Mouse (Mus musculus) urinary bladder, postnatal 4 days (tissue): ENCODE results near the gene Cish.

ENCODE experiments used
- DNase-seq, 2 experiments: peaks; one replicate each; pipeline ENCODE4 v3.0.0; 2021 to 2022; ENCODE audit warnings: low spot score in 2 of 2

The Cish gene

DNA sequence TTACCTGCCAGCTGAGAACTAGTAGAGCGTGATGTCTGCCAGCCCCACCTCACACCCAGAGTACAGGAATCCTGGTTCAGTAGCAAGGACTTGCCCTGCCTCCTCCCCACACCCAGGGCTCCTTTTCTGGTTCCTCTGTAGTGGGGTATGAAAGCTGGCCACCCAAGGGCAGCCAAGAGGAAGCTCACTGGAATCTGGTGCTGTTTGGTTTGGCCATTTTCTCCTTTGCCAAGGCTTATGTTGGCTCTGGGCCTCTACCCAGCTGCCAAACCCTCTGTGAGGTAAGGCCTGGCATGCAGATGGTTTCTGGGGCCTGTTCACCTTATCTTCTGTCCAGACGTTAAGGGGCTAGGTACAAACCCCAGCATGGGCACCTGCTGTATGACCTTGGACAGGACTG is 20.0 kb downstream of the Cish start:
- no peak for DNase-seq

DNA sequence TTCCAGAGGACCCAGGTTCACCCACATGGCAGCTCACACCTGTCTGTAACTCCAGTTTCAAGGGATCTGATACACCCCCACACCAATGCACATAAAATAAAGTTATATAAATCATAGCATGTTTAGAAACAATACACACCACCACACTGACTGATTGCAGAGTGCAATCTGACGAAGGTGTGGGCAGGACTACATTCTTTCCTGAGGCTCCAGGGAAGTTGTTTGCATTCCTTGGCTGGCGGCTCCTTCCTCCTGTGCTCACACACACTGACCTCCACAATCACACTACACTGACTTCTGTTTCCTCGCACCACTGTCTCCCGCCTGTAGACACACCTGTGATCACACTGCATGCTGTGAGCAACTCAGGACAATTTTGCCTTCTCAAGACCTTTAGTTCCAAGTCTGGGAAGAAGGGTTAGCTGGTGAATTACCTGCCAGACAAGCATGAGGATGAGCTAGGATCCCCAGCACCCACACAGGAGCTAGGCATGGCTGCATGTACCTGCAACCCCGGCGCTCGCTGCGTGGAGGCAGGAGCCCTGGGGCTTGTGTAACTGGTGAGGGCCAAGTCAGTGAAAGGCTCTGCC is 26.7 kb downstream of the Cish start:
- DNase-seq: no peak

DNA sequence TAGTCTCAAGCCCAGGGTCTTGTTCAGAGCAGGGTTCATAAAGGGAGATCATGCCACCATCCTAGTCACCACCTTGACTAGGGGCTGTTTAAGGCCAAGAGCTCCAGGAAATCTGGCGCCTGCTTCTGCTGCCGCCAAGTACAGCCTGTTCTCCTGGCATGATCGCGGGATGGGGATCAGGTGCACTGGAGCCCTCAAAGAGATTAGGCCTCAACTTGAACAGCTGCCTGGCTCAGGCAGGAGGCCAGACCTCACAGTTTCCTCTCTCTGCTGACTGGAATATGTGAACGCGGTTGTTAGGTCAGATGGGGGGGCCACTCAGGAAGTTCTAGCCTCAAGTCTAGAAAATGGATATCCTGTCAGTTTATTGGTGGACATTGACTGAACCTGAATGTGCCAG is 27.7 kb downstream of the Cish start:
- DNase-seq: peak in 1 of 2 experiments; percentile 61

GRCm38 (mm10) chr9:107324799-107325561 is 29.2 kb downstream of the Cish start:
- DNase-seq: no peak

- DNase-seq: no peak
These were observed 30.1 kb downstream of the Cish start for GRCm38 (mm10) chr9:107325904-107326303.

GRCm38 (mm10) chr9:107327879-107328620 is 32.2 kb downstream of the Cish start:
- DNase-seq: no peak

GRCm38 (mm10) chr9:107330791-107331190 is 35.0 kb downstream of the Cish start:
- DNase-seq: no peak

DNA sequence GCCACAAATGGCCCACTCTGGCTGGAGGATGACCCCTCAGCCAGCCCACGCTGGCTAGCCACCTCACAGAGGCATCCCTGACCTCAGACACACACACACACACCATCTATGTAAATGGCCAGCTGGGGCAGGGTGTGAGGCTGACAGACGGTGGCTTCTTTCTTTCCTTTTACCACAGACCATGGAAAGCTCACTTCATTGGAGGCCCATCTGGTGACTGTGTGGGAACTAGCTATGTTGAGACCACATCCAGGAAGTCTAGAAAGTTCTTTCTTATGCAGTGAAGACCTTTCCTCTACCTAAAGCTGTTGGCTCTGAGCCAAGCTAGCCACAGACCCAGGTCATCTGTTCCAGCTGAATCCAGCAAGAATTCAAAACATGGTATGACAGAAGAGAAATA is 37.9 kb downstream of the Cish start:
- DNase-seq: no peak

DNA sequence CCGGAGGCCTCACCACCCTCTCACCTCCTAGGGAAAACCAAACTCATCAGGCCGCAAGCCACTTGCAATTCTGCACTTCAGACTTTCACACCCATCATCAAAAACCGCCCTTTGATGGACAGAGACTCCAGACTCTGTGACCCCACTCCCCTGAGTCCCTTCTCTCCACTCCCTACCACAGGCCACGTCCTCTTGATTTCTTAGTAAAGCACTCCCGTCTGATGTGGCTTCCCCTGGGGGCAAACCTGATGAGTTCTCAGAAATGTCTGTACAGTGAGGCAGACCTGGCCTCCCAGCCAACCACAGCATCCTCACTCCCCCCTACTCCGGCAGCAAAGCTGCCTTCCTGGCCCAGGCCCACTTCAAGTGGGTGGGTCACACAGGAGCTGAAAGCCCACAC is 38.5 kb downstream of the Cish start:
- DNase-seq: no peak

DNA sequence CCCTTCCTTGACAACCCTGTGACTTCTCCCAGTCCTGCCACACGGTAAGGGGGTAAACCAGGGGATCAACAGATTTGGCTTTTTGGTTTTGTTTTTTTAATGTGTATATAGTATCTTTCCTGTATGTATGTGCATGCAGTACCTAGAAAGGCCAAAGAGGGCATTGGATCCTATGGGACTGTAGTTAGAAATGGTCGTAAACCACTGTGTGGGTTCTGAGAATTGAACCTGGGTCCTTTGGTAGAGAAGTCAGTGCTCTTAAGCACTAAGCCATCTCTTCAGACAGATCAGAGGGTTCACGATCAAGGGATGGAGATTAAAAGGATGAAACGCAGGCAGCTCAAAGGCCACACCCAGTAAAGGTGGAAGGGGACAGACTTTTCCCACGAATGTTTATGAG is 39.2 kb downstream of the Cish start:
- no peak for DNase-seq

DNA sequence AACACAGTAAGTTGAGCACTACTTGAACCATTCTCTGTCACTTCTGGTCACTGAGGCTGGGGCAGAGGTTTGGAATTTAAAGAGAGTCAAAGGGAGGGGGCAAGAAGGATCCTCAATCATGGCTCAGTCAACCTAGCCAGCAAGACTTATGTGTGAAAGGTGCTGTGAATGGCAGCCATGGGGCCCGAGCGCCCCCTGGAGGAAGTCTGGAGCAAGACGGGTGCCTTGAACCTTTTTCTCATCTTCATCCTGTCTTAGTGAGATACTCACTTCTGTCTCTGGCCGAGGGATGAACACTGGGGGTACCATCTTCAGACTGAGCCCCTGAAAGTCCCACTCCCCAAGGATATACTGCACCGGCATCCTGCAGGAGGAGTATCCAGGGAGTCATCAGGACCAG is 40.1 kb downstream of the Cish start:
- DNase-seq: peak; percentile 56 to 70

DNA sequence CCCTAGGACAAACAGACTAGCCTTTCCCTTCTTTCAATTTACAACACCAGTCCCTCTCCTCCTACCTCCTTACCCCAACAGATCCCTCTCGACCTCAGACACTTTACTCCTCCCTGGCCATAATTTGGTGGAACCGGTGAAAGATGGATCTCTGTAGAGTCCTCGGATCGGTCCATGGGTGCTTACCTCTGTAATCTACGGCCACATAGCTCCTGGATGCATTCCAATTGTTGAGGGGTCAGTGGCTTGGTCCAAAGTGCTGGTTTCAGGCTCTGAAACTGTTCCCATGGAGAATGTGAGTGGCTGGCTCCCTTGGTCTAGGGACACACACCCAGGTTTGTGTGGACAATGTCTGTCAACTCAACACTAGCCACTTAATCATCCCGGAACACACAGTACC is 40.6 kb downstream of the Cish start:
- no peak for DNase-seq

GRCm38 (mm10) chr9:107338172-107338883 is 42.5 kb downstream of the Cish start, which contains the start of gene Hemk1:
Gene Hemk1, minus strand, starts transcription at chr9:107338350.
- peak; percentile 67 to 81 for DNase-seq

GRCm38 (mm10) chr9:107340267-107340859 is 44.5 kb downstream of the Cish start, which contains the start of gene 6430571L13Rik:
Gene 6430571L13Rik, plus strand, starts transcription at chr9:107340602.
- peak; percentile 88 to 95 for DNase-seq

- DNase-seq: no peak
These were observed 45.3 kb downstream of the Cish start for GRCm38 (mm10) chr9:107340911-107341645.

DNA sequence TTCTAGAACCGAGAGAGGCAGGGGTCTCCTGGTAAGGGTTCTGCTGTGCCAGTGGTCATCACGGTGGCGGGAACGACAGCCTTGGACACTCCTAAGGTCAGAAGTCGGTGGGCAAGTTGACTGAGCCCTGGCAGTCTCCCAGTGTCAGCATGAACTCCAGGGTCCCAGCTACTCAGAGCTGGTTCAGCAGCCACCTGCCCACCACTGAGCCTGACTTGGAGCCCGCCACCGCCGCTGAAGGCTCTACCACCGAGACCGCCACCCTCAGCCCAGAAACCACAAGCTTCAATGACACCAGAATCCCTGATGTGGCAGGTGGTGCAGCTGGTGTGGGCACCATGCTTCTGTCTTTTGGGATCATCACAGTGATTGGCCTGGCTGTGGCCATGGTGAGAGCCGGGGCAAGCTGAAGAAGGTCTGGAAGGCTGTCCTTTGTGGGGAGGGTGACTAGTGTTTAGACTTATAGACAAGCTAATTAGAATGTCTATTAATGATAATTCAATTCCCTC is 46.4 kb downstream of the Cish start:
- DNase-seq: no peak

DNA sequence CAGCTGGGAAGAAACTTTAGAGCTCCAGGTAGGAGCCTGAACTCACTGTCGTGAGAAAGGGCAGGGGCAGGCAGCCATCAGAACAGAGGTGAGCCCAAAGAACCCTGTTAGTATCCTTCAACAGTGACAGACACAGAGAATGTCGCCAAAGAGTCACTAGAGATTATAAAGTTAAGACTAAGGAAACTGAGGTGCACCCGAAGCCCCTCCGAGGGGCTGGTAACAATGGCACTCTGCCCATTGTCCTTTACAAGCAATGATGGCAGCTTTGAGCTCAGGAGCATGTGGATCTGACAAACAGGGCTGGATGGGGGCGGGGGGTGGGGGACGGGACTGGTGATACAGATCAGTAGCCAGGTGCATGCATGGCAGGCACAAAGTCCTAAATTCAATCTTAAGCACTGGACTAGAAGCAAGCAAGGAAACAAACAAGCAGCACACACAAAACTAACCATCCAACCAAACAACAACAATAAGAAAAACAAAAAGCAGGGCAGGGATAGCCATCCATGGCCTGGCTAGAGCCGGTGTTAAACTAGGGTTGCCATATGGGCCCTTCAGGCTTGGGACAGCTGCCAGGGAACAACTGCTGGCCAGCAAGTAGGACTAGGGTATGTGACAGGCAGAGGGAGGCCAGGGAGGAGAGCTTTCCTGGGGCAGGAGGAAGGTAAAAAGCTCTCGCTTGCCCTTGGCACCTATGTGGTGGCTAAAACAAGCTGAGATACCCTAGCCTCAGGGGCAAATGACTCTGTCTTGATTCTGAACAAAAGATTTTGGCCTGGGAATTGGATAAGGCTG is 47.5 kb downstream of the Cish start:
- no peak for DNase-seq

DNA sequence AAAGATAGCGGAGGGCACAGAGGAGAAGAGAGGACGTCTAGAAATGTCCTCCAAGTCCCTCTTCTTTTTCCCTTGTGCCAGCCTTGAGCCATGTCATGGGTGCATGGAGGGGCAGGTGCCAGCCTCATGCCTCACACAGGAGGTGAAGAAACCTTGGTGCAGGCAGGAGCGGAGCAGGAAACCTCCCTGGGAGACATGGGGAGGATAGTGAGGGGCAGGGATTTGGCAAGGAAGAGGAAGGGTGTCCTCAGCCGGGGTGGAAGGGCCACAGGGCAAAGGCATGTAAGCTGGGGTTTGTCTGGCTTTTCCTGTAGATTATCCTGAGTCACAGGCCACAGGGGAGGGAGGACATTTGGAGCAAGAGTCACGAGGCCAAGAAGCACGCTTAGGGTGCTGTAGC is 48.2 kb downstream of the Cish start:
- no peak for DNase-seq

GRCm38 (mm10) chr9:107346081-107346480 is 50.3 kb downstream of the Cish start:
- DNase-seq: no peak
